Mouse (Mus musculus) stomach, postnatal 0 days (tissue): ENCODE measurements around the gene Dnah3.

Experiments used
- CTCF ChIP-seq: IDR thresholded peaks from 2 replicates; pipeline ENCODE4 v1.5.1; 2016; ENCODE audit warnings: antibody characterized with exemption, low read depth, mild to moderate bottlenecking, moderate library complexity
- EP300 ChIP-seq: optimal IDR thresholded peaks from 2 replicates; pipeline ENCODE3; 2016; ENCODE audit warnings: antibody characterized with exemption

- TF ChIP-seq CTCF (no peak), EP300 (no peak)
Measured at GRCm38 (mm10) chr7:119997066-119997465, 98.0 kb downstream of the Dnah3 start.
